Mouse (Mus musculus) midbrain, embryonic 12.5 days (tissue): ENCODE results near the gene Nefh. TPM values are rescaled to one million over a fixed set of nuclear protein-coding genes. Genes with fewer than 3 reads are reported as not detected.
A peak's percentile ranks its signal among the peaks of the same experiment; 100 is the strongest.

Experiments
- ATAC-seq: fragments of 200-750 bp; cut with Nextera tagmentation; 2 replicates; pipeline ENCODE4 v1.8.0; 2017; ENCODE audit warnings: low read depth, moderate TSS enrichment, moderate library complexity; ENCODE audit not compliant: low FRiP score
- H3K27ac ChIP-seq: fragments of 300-500 bp; sonication (generic); replicated peaks from 2 replicates; pipeline ENCODE4 v1.5.1; 2016; ENCODE audit warnings: mild to moderate bottlenecking
- H3K27me3 ChIP-seq: fragments of 300-500 bp; sonication (generic); 2 replicates; pipeline ENCODE4 v1.6.1; 2016; ENCODE audit warnings: mild to moderate bottlenecking
- H3K36me3 ChIP-seq: fragments of 300-500 bp; sonication (generic); 2 replicates; pipeline ENCODE4 v1.6.1; 2016
- H3K4me1 ChIP-seq: fragments of 300-500 bp; sonication (generic); 2 replicates; pipeline ENCODE4 v1.6.1; 2016
- H3K4me2 ChIP-seq: fragments of 300-500 bp; sonication (generic); replicated peaks from 2 replicates; pipeline ENCODE4 v1.6.1; 2016; ENCODE audit warnings: mild to moderate bottlenecking, moderate library complexity
- H3K4me3 ChIP-seq: fragments of 300-500 bp; sonication (generic); 2 replicates; pipeline ENCODE4 v1.5.1; 2016; ENCODE audit warnings: mild to moderate bottlenecking
- H3K9ac ChIP-seq: fragments of 300-500 bp; sonication (generic); replicated peaks from 2 replicates; pipeline ENCODE4 v1.6.1; 2016; ENCODE audit warnings: mild to moderate bottlenecking, moderate library complexity
- H3K9me3 ChIP-seq: fragments of 300-500 bp; sonication (generic); 2 replicates; pipeline ENCODE4 v1.6.1; 2016; ENCODE audit warnings: mild to moderate bottlenecking
- WGBS: fragments of 180-500 bp; shearing (Covaris S2); methylation state at CpG from one replicate; pipeline ENCODE4 v1.1.7; 2016; 5-methylcytosine and 5-hydroxymethylcytosine counted together
- polyA plus RNA-seq: library from polyadenylated mRNA; unstranded; fragments of >200 nt; fragmentation: Nextera tagmentation; extraction: Ambion mirVana; gene quantifications from 2 replicates; pipeline ENCODE4 v1.2.1, GENCODE M21; 2016

Gene Nefh
- 0.77 and 0.93 TPM in 2 replicates for polyA plus RNA-seq

DNA sequence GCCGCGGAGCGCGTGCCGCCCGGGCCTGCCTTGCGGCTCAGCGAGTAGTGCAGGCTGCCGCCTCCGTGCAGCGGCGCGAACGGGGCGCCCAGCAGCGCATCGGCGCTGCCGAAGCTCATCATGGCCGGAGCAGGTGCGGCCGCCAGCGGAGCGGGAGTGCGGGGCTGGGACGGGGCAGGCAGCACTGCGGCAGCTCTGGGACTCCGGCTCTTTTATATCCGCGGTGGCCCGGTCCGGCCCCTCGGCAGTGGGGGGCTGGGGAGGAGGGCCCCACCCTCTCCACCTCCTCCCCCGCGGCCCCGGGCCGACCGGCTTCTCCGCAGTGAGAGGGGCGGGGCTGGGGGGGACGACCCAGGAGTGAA, at the start of gene Nefh:
TSS of gene Nefh (minus strand) at position 252 of the 362 bp plus-strand sequence.
- Histone ChIP-seq H3K36me3 (no peaks in the 10 kb centered on the region), H3K4me1 (peaks cover 18% of the 10 kb centered on the region), H3K27me3 (peaks cover 82% of the 10 kb centered on the region), H3K4me2 (peak within 1 kb of the TSS; percentile 87), H3K9me3 (no peaks in the 10 kb centered on the region), H3K4me3 (peak within 1 kb of the TSS; percentile 58), H3K9ac (peak within 1 kb of the TSS; percentile 59), H3K27ac (peak within 1 kb of the TSS; percentile 80)
- 1% methylated on average over 36 of the region's 41 CpGs for WGBS
- peak; percentile 51; the same call in 1 of the 2 replicates for ATAC-seq

GRCm38 (mm10) chr11:4996621-4997199, 48.8 kb upstream of the Nefh start:
- Histone ChIP-seq H3K4me2 (no peak overlapping the region), H3K4me3 (no peak overlapping the region), H3K27me3 (no peaks in the 10 kb centered on the region), H3K27ac (no peak overlapping the region), H3K4me1 (peaks cover 5% of the 10 kb centered on the region; the same call in 1 of the 2 replicates), H3K9ac (no peak overlapping the region), H3K36me3 (peaks cover 16% of the 10 kb centered on the region; the same call in 1 of the 2 replicates), H3K9me3 (no peaks in the 10 kb centered on the region)
- WGBS = 91% methylated on average over 5 of the region's 5 CpGs
- ATAC-seq = no peak

DNA sequence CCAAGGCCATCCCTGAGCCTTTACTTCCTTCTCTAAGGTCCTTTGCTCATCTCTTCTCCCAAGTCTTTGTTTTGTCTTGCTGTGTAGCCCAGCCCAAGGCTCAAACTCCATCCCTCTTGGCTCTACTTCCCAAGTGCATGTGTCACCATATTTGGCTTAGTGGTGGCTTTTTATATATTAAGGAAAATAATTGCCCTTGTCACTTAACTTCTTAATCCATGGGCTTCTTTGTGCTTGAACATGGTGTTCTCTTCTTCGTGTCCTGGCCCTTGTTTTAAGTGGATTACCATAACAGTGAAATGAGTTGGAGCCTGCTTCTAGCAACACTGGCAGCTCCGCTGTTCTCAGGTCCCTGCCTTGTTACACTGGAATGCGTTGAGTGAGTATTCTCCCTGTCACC, 47.8 kb upstream of the Nefh start:
- no peak for ATAC-seq
- 93% methylated on average over 3 of the region's 3 CpGs for WGBS
- H3K36me3 ChIP-seq = peaks cover 13% of the 10 kb centered on the region; the same call in 1 of the 2 replicates
- no peaks in the 10 kb centered on the region for H3K27me3 ChIP-seq
- H3K27ac ChIP-seq = no peak overlapping the region
- no peak overlapping the region for H3K4me2 ChIP-seq
- H3K9ac ChIP-seq = no peak overlapping the region
- no peaks in the 10 kb centered on the region for H3K9me3 ChIP-seq
- no peak overlapping the region for H3K4me3 ChIP-seq
- peaks cover 5% of the 10 kb centered on the region; the same call in 1 of the 2 replicates for H3K4me1 ChIP-seq

DNA sequence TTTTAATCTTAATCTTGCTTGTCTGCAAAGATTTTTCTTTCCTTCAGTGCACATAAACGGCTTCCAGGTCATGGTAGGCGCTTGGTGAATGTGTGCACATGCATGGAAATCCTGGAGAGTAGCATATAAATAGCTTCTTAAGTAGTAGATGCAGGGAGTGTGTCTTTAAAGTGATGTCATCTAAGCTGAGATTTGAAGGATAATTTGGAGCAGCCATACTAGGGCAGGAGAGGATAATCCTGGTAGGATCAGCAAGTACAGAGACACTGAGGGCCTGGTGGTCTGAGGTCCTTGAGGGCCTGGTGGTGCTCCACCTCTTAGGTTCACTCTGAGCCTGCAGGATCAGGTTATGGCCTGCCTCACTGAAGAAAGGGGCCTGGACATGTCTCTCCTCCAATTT, 44.6 kb upstream of the Nefh start:
- no peak overlapping the region for H3K4me2 ChIP-seq
- H3K27ac ChIP-seq = no peak overlapping the region
- H3K9me3 ChIP-seq = no peaks in the 10 kb centered on the region
- no peak overlapping the region for H3K9ac ChIP-seq
- no peaks in the 10 kb centered on the region for H3K27me3 ChIP-seq
- ATAC-seq = no peak
- H3K4me1 ChIP-seq = peaks cover 6% of the 10 kb centered on the region
- 83% methylated on average over 2 of the region's 2 CpGs for WGBS
- H3K36me3 ChIP-seq = peaks cover 14% of the 10 kb centered on the region
- no peak overlapping the region for H3K4me3 ChIP-seq

GRCm38 (mm10) chr11:4989187-4989586, 41.3 kb upstream of the Nefh start:
- Histone ChIP-seq H3K9me3 (no peaks in the 10 kb centered on the region), H3K27ac (no peak overlapping the region), H3K4me2 (no peak overlapping the region), H3K4me3 (no peak overlapping the region), H3K4me1 (peaks cover 13% of the 10 kb centered on the region), H3K36me3 (peaks cover 14% of the 10 kb centered on the region), H3K27me3 (no peaks in the 10 kb centered on the region), H3K9ac (no peak overlapping the region)
- WGBS = 86% methylated on average over 3 of the region's 3 CpGs
- ATAC-seq = no peak

- ATAC-seq = no peak
- WGBS = 66% methylated on average over 11 of the region's 11 CpGs
- 0 out of 2 replicates have a peak, but pooled peaks cover 2% of the 10 kb centered on the region for H3K27me3 ChIP-seq
- H3K9me3 ChIP-seq = no peaks in the 10 kb centered on the region
- H3K27ac ChIP-seq = no peak overlapping the region
- H3K36me3 ChIP-seq = peaks cover 10% of the 10 kb centered on the region
- H3K4me1 ChIP-seq = peaks cover 19% of the 10 kb centered on the region
- peak overlapping the region; percentile 81 for H3K9ac ChIP-seq
- H3K4me3 ChIP-seq = peak overlapping the region; percentile 81
- peak overlapping the region; percentile 73 for H3K4me2 ChIP-seq
Measured at GRCm38 (mm10) chr11:4987487-4987852, 39.6 kb upstream of the Nefh start.

- ATAC-seq = peak; percentile 93
- Histone ChIP-seq H3K4me1 (peaks cover 19% of the 10 kb centered on the region), H3K27me3 (0 out of 2 replicates have a peak, but pooled peaks cover 2% of the 10 kb centered on the region), H3K9ac (peak within 1 kb of the TSS; percentile 81), H3K4me3 (peak within 1 kb of the TSS; percentile 81), H3K36me3 (peaks cover 10% of the 10 kb centered on the region), H3K9me3 (no peaks in the 10 kb centered on the region), H3K4me2 (peak within 1 kb of the TSS; percentile 73), H3K27ac (peak within 1 kb of the TSS; percentile 52)
- WGBS = 2% methylated on average over 58 of the region's 62 CpGs
Measured at GRCm38 (mm10) chr11:4986695-4987486, 39.0 kb upstream of the Nefh start, which contains the start of gene Ap1b1. Ap1b1 (plus strand) TSS chr11:4986824.

- no peak overlapping the region for H3K9ac ChIP-seq
- H3K4me2 ChIP-seq = no peak overlapping the region
- H3K27ac ChIP-seq = no peak overlapping the region
- ATAC-seq = no peak
- 84% methylated on average over 3 of the region's 3 CpGs for WGBS
- H3K9me3 ChIP-seq = no peaks in the 10 kb centered on the region
- H3K36me3 ChIP-seq = peaks cover 5% of the 10 kb centered on the region
- H3K4me1 ChIP-seq = peaks cover 19% of the 10 kb centered on the region
- 0 out of 2 replicates have a peak, but pooled peaks cover 2% of the 10 kb centered on the region for H3K27me3 ChIP-seq
- H3K4me3 ChIP-seq = no peak overlapping the region
Measured at GRCm38 (mm10) chr11:4984799-4985198, 36.9 kb upstream of the Nefh start.

DNA sequence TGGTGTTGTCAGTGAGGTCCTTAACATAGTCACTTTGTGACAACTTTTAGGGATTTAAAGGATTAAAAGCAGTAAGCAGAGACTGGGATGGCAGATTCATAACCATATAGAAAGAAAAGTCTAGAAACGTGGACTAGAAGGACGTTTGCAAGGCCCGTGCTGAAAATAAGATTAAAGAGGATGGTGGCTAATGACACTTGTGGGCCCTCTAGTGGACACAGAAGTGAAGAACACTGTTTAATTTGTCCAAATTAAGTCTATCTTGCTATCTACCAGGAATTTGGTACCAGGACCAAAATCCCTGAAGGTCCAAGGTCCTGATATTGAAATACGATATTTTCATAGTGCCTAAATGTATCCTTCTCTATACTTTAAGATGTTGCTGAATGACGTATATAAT, 36.4 kb upstream of the Nefh start:
- ATAC-seq = no peak
- Histone ChIP-seq H3K36me3 (peaks cover 5% of the 10 kb centered on the region; the same call in 1 of the 2 replicates), H3K4me2 (peak overlapping the region; percentile 38), H3K4me1 (peaks cover 19% of the 10 kb centered on the region), H3K27ac (no peak overlapping the region), H3K4me3 (no peak overlapping the region), H3K9me3 (no peaks in the 10 kb centered on the region), H3K27me3 (0 out of 2 replicates have a peak, but pooled peaks cover 2% of the 10 kb centered on the region), H3K9ac (peak overlapping the region; percentile 20; the same call in 1 of the 2 replicates)
- WGBS = 4% methylated on average over 5 of the region's 5 CpGs

- no peak for ATAC-seq
- H3K4me1 ChIP-seq = peaks cover 19% of the 10 kb centered on the region
Measured at GRCm38 (mm10) chr11:4983538-4983937, 35.7 kb upstream of the Nefh start.

DNA sequence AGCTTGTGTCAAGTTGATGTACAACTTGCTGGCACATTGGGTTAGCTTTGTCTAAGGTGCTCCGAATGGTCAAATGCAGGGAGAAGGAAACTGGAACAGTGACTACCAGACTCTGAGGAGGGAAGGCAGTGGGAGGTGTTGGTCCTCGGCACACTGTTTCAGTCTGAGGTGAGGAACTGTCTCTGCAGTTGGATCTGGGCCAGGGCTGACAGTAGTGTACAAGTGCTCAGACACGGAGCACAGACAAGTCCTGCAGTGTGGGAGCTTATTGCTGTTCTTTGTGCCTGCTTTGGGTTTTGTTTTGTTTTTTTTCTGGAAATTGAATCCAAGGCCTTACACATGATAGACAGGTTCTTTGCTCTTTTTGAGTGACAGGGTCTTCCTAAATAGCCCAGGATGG, 35.1 kb upstream of the Nefh start:
- Histone ChIP-seq H3K9ac (no peak overlapping the region), H3K4me1 (peaks cover 19% of the 10 kb centered on the region), H3K9me3 (no peaks in the 10 kb centered on the region), H3K27me3 (0 out of 2 replicates have a peak, but pooled peaks cover 2% of the 10 kb centered on the region), H3K4me3 (no peak overlapping the region), H3K4me2 (no peak overlapping the region), H3K27ac (no peak overlapping the region), H3K36me3 (no peaks in the 10 kb centered on the region)
- WGBS = 74% methylated on average over 3 of the region's 3 CpGs
- no peak for ATAC-seq

More at GRCm38 (mm10) chr11:4983538-4983937, 35.7 kb upstream of the Nefh start:
- no peak overlapping the region; the same call in 1 of the 2 replicates for H3K9ac ChIP-seq
- no peak overlapping the region for H3K4me3 ChIP-seq
- 52% methylated on average over 2 of the region's 2 CpGs for WGBS
- H3K27me3 ChIP-seq = 0 out of 2 replicates have a peak, but pooled peaks cover 2% of the 10 kb centered on the region
- H3K9me3 ChIP-seq = no peaks in the 10 kb centered on the region
- no peak overlapping the region for H3K4me2 ChIP-seq
- H3K27ac ChIP-seq = no peak overlapping the region
- H3K36me3 ChIP-seq = no peaks in the 10 kb centered on the region

GRCm38 (mm10) chr11:4975623-4976022, 27.8 kb upstream of the Nefh start:
- Histone ChIP-seq H3K4me2 (peak overlapping the region; percentile 39), H3K27ac (no peak overlapping the region), H3K9ac (no peak overlapping the region), H3K36me3 (no peaks in the 10 kb centered on the region), H3K9me3 (no peaks in the 10 kb centered on the region), H3K4me3 (peak overlapping the region; percentile 15; the same call in 1 of the 2 replicates), H3K4me1 (no peaks in the 10 kb centered on the region), H3K27me3 (peaks cover 6% of the 10 kb centered on the region; the same call in 1 of the 2 replicates)
- ATAC-seq = no peak
- 7% methylated on average over 14 of the region's 14 CpGs for WGBS
